Mouse (Mus musculus): ENCODE results near the gene Tas2r121.
"Not testable (repeated sequence)": the region's sequence is repeated elsewhere in the genome, so short reads cannot be mapped to it uniquely, and the experiment has no call there.

The Tas2r121 gene

GRCm38 (mm10) chr6:132700907-132701306 is at the start of gene Tas2r121:
Gene Tas2r121, minus strand, starts transcription at chr6:132701007.
- DNase-seq = no peak

GRCm38 (mm10) chr6:132750206-132750605 is 49.4 kb upstream of the Tas2r121 start:
- DNase-seq = no peak

GRCm38 (mm10) chr6:132737935-132738334 is 37.1 kb upstream of the Tas2r121 start, which contains the start of gene Tas2r115:
Gene Tas2r115, minus strand, starts transcription at chr6:132738035.
- DNase-seq = no peak

- no peak for DNase-seq
Observed at GRCm38 (mm10) chr6:132711828-132712227, 11.0 kb upstream of the Tas2r121 start, which contains the start of gene Tas2r122. Gene Tas2r122, minus strand, starts transcription at chr6:132711928.

- not testable (repeated sequence) for DNase-seq
Observed at GRCm38 (mm10) chr6:132691596-132691995, 9.2 kb downstream of the Tas2r121 start.

GRCm38 (mm10) chr6:132656653-132657052 is 44.2 kb downstream of the Tas2r121 start, which contains the start of gene Tas2r120:
Gene Tas2r120, plus strand, starts transcription at chr6:132656953.
- DNase-seq = no peak

GRCm38 (mm10) chr6:132651426-132651825 is 49.4 kb downstream of the Tas2r121 start, which contains the start of gene A630073D07Rik:
Gene A630073D07Rik, minus strand, starts transcription at chr6:132651526.
- DNase-seq = no peak

All from cerebellum, adult 9-10 months (tissue).